Mouse (Mus musculus): Measurements from ENCODE around the gene Anapc2. TPM values are rescaled to one million over a fixed set of nuclear protein-coding genes. Genes with fewer than 3 reads are reported as not detected.
A peak's percentile ranks its signal among the peaks of the same experiment; 100 is the strongest.

The Anapc2 gene
- polyA plus RNA-seq, 1 experiment, result 14.8 TPM

DNA sequence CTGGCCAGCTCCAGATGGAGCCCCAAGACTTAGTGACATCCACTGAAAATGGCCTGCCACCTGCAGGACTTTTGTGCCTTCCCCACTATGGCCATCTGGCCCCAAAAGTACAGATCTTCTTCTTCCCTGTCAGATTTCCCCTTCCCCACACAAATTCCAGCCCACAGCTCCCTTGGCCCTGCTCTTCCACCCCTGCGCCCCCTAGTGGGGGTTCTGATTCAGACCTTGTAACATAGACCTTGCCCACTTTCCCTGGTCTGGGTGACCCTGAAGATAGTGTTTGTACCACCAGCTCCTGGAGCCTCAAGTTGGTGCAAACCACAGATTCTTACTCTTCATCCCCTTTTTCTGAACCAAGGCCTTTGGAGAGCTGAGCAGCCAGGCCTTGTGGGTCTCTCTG is 20.6 kb downstream of the Anapc2 start:
- H3K4me3 ChIP-seq (replicated peaks), result no peak overlapping the region
- TF ChIP-seq GATA1 (IDR thresholded peaks at IDR 0.05; ENCODE audit: borderline replicate concordance, low read length) (no peak), FLI1 (IDR thresholded peaks at IDR 0.05; ENCODE audit: low read length) (no peak)
- peaks cover 28% of the 10 kb centered on the region for H3K4me1 ChIP-seq
- no peaks in the 10 kb centered on the region for H3K36me3 ChIP-seq (replicated peaks; ENCODE audit: low read length)
- peaks cover 100% of the 10 kb centered on the region for H3K27me3 ChIP-seq (replicated peaks)
- no peaks in the 10 kb centered on the region for H3K9me3 ChIP-seq

DNA sequence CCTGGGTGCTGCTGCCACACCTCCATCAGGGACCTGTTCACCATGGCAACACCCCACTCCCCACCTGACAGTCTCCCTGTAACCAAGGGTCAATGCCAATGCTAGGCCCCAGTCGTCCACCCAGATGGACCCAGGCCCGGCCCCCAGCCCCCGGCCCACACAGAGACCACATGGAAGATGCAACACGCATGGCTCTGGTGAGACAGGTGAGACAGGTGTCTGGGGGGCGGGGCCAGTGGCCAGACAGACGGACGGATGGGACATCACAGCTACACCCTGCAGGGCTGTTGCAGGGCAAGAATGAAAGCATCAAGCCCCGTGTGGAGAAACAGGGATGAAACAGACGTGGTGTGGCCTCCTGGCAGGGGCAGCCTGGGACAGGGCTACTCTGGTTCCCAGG is 21.4 kb downstream of the Anapc2 start:
- no peaks in the 10 kb centered on the region for H3K9me3 ChIP-seq
- H3K27me3 ChIP-seq (replicated peaks), result peaks cover 100% of the 10 kb centered on the region
- no peak overlapping the region for H3K4me3 ChIP-seq (replicated peaks)

DNA sequence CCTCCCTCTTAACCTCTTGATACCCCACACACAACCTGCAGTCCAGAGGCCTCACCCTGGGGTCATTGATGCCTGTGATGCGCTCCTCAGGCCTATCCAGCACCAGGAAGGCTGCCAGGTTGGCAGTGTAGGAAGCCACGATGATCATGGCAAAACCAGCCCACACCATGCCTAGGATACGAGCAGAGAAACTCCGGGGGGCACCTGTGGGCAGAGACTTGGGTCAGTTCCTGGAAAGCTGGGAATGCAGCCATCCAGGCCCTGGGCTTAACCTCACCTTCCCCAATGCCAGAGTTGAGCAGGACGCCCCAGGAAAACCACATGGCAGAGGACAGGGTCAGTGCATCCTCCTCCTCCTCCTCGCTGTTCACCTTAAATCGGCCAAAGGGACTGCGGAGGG is 24.8 kb downstream of the Anapc2 start:
- H3K9me3 ChIP-seq, result peaks cover 12% of the 10 kb centered on the region
- TF ChIP-seq GATA1 (IDR thresholded peaks at IDR 0.05; ENCODE audit: borderline replicate concordance, low read length) (no peak), FLI1 (IDR thresholded peaks at IDR 0.05; ENCODE audit: low read length) (no peak)
- H3K36me3 ChIP-seq (replicated peaks; ENCODE audit: low read length), result no peaks in the 10 kb centered on the region
- peaks cover 7% of the 10 kb centered on the region for H3K4me1 ChIP-seq
- H3K27me3 ChIP-seq (replicated peaks), result peaks cover 79% of the 10 kb centered on the region
- H3K4me3 ChIP-seq (replicated peaks), result no peak overlapping the region

More for the DNA sequence above, 21.4 kb downstream of the Anapc2 start:
- Histone ChIP-seq H3K4me1 (peaks cover 28% of the 10 kb centered on the region), H3K36me3 (replicated peaks; ENCODE audit: low read length) (no peaks in the 10 kb centered on the region)
- TF ChIP-seq FLI1 (IDR thresholded peaks at IDR 0.05; ENCODE audit: low read length) (no peak), GATA1 (IDR thresholded peaks at IDR 0.05; ENCODE audit: borderline replicate concordance, low read length) (no peak)

DNA sequence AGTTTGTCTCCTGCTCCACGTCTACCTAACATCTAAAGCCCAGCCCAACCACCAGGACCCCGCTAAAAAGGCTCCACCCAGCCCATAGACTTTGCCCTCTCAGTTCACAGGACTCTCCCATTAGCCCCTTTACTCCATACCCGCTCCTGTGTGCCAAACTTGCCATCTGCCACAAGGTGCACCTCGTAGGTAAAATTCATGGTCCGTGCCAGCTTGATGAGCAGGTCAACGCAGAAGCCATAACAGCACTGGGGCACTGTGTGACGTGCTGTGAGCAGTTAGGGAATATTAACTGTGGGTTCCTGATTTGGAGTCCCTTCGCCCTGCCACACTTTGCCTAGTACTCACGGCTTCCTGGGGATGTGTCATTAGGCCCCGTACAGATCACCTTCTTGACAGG is 25.8 kb downstream of the Anapc2 start:
- Histone ChIP-seq H3K27me3 (replicated peaks) (peaks cover 78% of the 10 kb centered on the region), H3K4me1 (no peaks in the 10 kb centered on the region; the same call in 1 of the 2 replicates), H3K4me3 (replicated peaks) (no peak overlapping the region), H3K9me3 (peaks cover 12% of the 10 kb centered on the region), H3K36me3 (replicated peaks; ENCODE audit: low read length) (no peaks in the 10 kb centered on the region)
- TF ChIP-seq GATA1 (IDR thresholded peaks at IDR 0.05; ENCODE audit: borderline replicate concordance, low read length) (no peak), FLI1 (IDR thresholded peaks at IDR 0.05; ENCODE audit: low read length) (no peak)

DNA sequence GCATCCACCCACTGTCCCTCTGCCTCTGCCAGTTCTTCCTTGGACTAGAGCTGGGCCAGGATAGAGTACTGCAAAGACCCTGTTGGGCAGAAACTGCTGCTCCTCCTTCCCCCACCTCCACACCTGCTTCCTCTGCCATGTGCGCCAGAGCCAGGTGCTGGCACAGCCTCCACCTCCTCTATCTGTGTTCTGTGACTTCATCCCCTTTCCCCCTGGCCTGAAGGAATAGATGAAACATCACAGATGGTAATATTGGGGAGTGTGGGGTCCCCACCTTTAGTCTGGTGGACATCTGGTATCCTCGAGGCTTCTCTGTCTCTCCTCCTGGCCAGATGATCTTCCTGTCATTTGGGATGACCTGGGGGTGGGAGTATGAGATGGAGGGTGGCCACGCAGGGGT is 31.2 kb downstream of the Anapc2 start:
- Histone ChIP-seq H3K36me3 (replicated peaks; ENCODE audit: low read length) (no peaks in the 10 kb centered on the region), H3K9me3 (peaks cover 12% of the 10 kb centered on the region), H3K27me3 (replicated peaks) (peaks cover 78% of the 10 kb centered on the region), H3K4me3 (replicated peaks) (no peak overlapping the region), H3K4me1 (peaks cover 20% of the 10 kb centered on the region)
- TF ChIP-seq GATA1 (IDR thresholded peaks at IDR 0.05; ENCODE audit: borderline replicate concordance, low read length) (no peak), FLI1 (IDR thresholded peaks at IDR 0.05; ENCODE audit: low read length) (no peak)

DNA sequence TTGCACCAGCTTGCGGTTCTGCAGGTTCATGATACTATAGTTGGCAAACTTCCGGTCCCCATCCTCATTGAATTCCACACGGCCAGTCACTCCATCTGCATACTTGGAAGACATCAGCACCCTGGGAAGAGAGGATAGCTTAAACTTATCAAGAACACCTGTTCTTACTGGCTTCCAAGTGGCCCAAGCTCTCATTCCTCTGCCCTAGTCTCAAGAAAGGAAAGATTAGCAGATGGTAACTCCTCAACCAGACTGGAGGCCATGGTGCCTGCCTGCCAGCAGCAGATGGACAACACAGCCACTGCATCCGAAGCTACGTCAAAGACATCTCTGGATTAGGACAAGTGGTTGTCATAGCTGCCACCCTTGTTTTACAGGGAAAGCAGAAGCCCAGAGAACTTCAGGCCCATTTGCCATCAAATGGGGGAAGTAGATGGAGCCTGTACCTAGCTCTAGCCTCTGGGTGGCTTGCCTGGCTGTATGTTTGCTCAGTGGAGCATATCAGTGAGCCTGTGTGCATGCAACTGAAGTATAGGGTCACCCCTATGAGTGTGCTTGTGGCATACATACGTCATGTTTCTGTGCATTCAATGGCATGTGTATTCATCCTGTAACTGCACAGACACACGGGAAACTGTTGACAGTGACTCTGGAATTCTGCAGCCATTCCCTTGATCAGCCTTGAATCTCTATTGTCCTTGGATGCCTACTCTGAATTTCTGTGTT is 31.8 kb downstream of the Anapc2 start:
- Histone ChIP-seq H3K9me3 (peaks cover 10% of the 10 kb centered on the region; the same call in 1 of the 2 replicates), H3K4me3 (replicated peaks) (peak overlapping the region; percentile 69), H3K27me3 (replicated peaks) (peaks cover 80% of the 10 kb centered on the region), H3K4me1 (peaks cover 20% of the 10 kb centered on the region), H3K36me3 (replicated peaks; ENCODE audit: low read length) (no peaks in the 10 kb centered on the region)
- no peak for TF ChIP-seq GATA1 (IDR thresholded peaks at IDR 0.05; ENCODE audit: borderline replicate concordance, low read length)
- no peak for TF ChIP-seq FLI1 (IDR thresholded peaks at IDR 0.05; ENCODE audit: low read length)

DNA sequence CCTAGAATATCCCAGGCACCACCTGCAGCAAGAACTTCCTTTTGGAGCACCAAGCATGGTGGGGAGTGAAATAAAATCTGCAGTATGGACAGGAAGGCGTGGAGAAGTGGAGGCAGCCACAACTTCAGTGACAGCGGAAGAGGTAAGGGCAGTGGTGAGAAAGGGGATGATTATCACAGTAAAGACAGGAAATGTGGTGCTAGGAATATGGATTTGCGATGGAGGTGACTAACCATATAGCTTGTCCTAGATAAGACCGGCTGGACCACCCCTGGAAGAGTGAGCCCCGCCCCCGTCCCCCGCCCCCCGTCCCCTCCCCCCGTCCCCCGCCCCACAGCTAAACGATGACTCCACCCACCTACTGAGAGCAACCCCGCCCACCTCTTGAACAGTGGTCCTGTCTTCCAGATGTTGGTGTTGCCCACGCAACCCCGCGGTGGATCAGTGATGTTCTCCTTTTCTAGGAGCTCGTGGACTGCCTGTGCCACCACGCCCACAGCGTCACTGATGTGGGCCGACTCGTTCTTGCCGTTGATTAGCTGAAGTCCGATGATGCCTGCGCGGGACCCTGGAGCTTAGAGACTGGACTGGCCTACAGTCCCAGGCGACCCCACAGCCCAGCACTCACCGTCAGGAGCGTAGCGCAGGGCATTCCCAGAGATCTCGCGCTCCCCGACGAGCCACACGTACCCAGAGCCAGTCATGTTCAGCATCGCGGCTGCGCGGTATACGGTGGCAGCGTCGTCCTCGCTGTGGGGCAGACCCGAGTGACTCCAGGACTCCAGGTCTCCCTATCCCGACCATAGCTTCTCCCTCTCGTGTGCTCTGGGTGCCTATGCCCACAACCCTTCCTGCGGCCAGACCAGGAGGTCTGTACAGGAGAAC is 32.6 kb downstream of the Anapc2 start:
- Histone ChIP-seq H3K9me3 (peaks cover 9% of the 10 kb centered on the region; the same call in 1 of the 2 replicates), H3K36me3 (replicated peaks; ENCODE audit: low read length) (no peaks in the 10 kb centered on the region), H3K4me3 (replicated peaks) (peak overlapping the region; percentile 87), H3K4me1 (peaks cover 20% of the 10 kb centered on the region), H3K27me3 (replicated peaks) (peaks cover 80% of the 10 kb centered on the region)
- TF ChIP-seq GATA1 (IDR thresholded peaks at IDR 0.05; ENCODE audit: borderline replicate concordance, low read length), result no peak
- TF ChIP-seq FLI1 (IDR thresholded peaks at IDR 0.05; ENCODE audit: low read length), result no peak

DNA sequence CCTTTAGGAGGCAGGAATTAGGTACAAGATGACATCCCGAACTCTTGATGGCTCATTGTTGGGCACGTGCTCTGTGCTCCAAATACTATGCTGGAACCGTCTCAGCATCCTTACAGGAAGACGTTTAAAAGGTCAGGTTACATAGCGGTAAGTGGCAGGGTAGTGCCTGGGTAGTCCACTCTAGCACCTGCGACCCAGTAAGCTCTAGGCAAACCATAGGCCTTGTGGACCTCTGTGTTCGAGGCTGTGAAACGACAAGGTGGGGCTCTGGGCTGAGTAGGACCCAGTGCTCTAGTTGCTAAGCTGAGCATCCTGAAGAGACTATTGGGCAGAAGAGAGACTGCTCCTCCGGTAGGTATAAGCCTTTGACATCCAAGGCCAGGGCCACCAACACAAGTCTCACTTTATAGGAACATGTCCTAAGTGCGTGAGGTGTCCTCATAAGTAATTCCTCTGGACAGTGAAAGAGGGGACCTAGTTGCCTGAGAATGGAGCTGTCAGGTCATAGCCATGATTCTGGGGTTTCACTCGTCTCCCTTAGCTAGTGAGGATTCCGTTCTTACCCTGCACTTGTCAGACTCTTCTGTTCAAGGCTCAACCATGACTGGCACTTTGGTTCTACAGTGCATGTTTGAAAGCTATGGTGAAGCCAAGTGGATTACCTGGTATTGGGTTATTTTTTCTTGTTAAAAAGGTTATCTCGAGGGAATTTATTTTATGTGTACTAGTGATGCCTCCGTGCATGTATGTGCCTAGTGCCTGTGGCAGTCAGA is 33.5 kb downstream of the Anapc2 start:
- peaks cover 88% of the 10 kb centered on the region for H3K27me3 ChIP-seq (replicated peaks)
- no peak for TF ChIP-seq FLI1 (IDR thresholded peaks at IDR 0.05; ENCODE audit: low read length)
- no peak overlapping the region for H3K4me3 ChIP-seq (replicated peaks)
- H3K4me1 ChIP-seq, result peaks cover 20% of the 10 kb centered on the region
- H3K9me3 ChIP-seq, result peaks cover 11% of the 10 kb centered on the region
- no peaks in the 10 kb centered on the region for H3K36me3 ChIP-seq (replicated peaks; ENCODE audit: low read length)

DNA sequence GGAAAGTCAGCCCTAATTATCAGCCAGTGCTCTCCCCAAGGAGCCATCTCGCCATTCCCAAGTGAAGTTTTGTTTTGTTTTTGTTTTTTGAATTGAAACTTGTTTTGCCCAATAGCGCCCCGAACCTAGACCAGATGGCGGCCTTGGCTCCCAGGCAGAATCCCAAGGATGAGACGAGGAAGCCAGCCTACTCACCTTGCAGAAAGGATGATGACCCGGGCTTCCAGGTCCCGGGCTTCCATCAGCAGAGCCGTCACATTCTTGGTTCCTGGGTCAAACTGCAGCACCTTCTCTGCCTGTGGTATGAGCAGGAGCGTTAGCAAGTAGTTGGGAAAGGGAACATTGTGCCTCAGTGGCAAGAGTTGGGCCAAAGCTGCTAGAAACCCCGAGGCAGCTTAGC is 37.9 kb downstream of the Anapc2 start:
- Histone ChIP-seq H3K36me3 (replicated peaks; ENCODE audit: low read length) (no peaks in the 10 kb centered on the region), H3K27me3 (replicated peaks) (peaks cover 92% of the 10 kb centered on the region), H3K4me1 (peaks cover 23% of the 10 kb centered on the region), H3K9me3 (peaks cover 5% of the 10 kb centered on the region), H3K4me3 (replicated peaks) (no peak overlapping the region)
- TF ChIP-seq GATA1 (IDR thresholded peaks at IDR 0.05; ENCODE audit: borderline replicate concordance, low read length) (no peak), FLI1 (IDR thresholded peaks at IDR 0.05; ENCODE audit: low read length) (no peak)
